Mouse (Mus musculus): Measurements from ENCODE around the gene Fank1.

The Fank1 gene

DNA sequence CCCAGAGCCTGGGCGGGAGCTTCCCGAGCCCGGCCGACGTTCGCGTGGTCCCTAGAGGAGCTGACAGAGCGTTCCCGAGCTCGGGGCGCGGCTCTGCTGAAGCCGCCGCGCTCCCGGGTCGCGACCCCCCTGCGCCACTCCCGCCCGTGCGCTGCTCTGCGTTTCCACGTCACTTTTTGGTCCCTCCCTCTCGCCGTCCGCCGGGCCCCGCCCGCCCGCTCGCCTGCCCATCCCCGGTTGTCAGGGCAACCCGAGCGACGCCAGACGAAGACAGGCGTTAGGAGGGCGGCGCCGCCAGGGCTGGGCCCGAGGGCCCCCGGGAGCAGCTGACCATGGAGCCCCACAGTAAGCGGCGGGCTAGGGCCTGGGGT lies at the start of gene Fank1:
Gene Fank1 (plus strand): TSS at position 236 of the 371 bp plus-strand sequence.
- peak; percentile 88 to 89 for DNase-seq

DNA sequence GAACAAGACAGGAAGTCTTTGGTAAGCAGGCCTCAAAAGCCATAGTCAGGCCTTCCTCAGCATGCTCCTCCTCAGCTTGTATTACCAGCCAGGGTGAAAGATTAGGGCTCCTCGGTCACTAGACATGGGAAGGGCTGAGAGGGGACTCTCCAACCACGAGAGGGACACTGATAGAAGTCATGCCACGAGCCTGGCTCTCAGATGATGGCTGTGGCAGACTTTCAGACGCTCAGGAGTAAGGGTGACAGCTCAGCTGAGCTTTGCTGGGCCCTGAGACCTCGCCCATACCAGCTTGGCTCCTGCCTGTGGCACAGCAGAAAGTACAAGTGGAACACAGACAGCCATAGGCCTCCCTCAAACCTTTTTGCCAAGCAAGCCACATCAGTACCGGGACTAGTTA lies 49.6 kb upstream of the Fank1 start:
- no peak for DNase-seq

DNA sequence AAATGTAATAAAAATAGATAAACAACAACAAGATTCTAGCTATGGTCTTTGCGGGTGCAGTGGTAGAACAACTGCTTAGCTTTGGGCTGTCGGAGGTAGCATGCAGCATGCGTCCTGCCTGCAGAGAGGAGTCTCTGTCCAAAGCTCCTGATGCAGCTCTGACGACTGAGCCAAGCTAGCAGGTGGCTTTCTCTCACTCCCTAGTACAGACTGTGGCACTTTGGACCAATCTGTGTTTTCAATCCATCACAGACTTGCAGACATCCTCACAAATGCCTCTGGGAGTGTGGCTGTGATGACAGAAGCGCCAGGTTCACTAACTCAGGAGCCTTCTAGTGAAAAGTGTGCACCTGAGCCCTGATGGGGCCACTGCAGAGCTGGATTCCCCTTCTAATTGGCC lies 47.3 kb upstream of the Fank1 start:
- no peak for DNase-seq

DNA sequence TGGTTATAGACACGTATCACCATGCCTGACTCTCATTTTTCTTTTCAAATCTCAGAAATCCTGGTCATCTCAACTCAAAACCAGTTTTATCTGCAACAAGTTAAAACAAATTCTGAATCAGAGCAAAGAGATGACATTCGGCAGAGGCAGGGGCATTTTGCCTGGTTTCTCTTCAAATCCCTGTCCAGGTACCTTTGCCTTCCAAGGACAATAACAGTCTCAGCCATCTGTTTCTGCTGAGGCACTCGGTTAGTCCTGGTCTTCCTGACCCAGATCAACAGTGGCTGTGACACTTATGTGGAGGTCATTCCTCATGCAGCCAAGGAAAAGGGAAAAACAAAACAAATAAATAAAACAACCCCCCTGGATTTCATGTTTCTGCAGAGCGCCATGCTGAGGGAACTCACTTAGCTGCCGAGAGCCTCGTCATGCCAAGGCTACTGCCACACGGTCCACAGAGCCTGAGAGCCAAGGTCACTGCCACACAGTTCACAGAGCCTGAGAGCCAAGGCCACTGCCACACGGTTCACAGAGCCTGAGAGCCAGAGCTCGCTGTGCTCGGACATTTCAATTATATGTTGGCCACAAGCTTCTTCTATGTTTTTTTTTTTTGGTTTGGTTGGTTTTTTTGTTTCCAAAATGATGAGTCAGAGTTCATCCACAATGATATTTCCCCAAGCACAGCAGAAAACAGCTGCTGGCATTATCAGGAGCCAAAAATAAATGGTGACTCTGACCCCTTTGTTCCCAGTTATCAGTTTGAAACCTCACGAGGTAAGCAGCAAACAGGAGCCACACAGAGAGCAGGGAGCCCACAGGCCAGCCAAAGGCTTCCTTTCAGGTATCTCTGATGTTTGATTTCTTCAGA lies 46.1 kb upstream of the Fank1 start:
- DNase-seq = no peak

DNA sequence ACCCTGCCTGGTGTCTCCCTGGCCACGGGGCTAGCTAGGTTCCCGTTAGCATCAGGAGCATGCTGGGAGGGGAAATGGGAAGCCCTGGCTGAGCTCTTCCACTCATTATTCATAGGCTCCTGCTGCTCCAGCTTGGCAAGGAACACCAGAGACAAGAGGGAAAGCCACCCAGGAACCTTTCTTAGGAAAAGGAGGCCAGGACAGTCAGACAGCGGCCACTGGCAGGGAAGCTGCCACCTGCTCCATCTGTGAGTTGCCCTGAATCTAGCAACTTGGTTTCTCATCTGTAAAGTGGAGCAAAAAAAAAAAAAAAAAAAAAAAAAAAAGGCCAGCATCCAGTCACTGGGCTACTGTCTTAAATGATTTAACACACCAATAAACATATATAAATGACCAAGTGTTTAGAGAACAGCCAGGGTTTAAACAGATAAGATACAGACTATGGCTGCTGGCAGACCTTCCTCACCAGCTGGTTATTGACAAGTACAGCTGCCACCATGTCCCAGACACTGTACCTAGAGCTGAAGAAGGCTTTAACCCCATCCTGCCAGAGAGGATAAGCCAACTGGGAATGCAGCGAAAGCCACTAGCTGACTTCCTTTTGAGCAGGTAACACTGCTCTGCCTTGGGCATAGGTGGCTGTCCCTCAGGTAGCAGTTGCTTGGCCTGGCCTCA lies 44.6 kb upstream of the Fank1 start:
- no peak for DNase-seq

DNA sequence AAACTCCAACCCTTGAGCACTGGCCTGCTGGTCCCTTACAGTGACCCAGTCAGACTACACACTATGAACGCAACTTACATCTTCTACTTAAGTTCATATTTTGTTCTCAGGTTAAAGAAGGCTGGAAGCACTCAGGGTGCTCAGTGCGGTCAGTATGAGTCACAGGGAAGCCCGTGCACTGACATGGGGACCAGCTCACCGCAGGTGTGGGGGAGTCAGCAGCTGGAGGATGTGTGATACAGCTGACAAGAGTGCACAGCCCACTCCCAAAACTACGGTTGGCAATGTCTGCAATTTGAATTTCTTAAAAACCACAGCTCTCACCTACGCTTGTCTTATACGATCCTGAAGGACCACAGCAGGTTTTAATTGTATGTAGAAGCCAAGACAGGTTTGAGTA lies 36.1 kb upstream of the Fank1 start:
- DNase-seq = no peak

DNA sequence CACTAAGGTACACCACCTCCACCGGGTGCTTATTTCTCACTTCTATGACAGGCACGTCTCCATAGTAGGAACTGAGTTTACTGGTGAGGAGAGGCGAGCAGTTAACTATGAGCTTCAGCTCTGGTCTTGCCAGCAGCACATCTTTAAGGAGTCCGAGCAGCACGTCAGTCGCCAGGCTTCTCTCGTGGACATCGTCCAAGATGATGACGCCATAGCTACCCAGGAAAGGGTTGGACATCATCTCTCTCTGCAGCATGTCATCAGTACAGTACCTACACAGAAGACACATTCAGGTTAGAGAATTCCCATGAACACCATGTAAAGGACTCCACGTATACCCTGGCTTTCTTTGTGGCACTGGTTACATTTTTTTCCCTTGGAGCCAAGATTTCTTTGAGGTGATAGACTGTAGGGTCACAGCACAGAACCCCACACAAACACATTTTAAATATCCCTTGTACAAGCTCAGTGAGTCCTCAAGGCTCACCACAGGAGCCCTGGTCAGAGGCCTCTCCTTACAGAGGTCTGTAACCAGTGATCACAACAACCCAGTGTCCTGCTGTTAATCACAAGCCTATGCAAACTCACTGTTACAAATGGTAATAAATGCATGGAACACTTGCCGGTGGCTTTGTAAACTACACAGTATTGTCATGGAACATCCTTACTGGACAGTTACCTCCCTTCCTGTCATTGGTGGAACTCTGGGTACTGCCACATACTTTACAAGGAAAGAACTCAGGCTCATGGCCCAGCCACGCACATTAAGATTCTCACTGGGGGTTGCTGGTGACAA lies 33.9 kb upstream of the Fank1 start:
- no peak for DNase-seq

DNA sequence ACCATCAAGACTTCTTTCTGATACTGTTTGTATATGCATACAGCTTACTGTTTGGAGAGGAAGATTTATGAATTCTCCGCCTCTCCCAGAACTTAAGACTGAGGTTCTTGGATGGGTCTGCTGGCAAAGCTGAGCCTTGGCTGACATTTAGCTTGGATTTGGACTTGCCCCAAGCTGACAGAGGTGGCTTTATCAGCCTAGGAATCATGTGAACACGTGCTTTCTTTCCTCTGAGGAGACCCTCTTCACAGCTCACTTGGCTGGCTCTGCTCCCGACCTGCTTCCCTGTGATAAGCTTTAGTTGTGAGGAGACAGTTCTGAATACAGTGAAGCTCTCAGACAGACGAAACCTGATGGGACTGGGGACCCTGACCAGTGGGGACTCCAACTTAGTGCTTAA lies 33.0 kb upstream of the Fank1 start:
- DNase-seq = no peak

DNA sequence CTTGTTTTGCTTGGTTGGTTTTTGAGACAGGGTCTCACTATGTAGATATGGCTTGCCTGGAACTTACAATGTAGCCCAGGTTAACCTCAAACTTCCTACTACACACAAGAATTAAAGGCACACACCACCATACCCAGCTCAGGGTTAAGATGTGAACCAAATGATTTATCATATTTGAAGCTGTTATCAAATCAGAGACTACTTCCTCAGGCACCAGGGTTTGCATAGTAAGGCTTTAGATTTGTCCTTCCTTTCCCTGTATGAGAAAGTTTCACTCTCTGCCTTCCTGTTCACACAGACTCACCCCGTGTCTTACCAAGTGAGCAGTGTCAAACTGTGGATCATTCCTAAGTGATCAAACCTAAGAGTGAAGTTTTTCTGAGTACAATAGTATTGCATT lies 32.5 kb upstream of the Fank1 start:
- DNase-seq = no peak

DNA sequence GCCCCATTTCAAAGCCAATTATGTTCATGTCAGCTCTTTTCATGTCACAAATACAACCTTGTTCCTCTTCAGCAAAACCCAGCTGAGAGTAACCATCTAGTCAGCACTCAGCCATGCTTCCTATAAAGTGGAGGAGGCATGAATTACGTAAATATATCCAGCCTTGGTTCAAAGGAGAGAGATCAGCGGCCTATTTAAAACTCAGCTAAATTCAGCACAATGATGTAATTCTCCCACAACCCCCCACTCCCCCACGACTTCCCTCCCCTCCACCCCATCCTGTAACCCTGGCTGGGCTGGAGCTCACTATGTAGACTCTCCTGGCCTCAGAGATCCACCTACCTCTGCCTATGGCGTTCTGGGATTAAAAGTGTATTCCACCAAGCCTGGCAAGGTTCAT lies 32.0 kb upstream of the Fank1 start:
- no peak for DNase-seq

DNA sequence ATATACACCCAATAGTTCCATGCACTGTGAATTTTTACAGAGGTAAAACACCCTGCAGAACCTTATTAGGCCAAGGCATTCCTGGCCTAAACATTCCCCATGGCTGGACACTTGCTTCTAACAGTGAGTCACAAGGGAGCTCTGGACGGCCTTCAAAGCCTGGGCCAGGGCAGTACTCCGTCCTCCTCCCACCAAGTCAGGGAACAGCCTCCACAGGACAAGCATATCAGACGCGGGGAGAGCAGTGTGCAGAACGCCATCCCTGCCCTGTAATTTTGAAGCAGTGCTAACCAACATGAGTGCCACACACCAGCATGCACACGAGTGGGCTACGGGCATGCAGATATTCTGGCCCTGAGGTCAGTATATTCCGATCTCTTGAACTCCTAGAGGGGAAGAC lies 29.3 kb upstream of the Fank1 start:
- no peak for DNase-seq

DNA sequence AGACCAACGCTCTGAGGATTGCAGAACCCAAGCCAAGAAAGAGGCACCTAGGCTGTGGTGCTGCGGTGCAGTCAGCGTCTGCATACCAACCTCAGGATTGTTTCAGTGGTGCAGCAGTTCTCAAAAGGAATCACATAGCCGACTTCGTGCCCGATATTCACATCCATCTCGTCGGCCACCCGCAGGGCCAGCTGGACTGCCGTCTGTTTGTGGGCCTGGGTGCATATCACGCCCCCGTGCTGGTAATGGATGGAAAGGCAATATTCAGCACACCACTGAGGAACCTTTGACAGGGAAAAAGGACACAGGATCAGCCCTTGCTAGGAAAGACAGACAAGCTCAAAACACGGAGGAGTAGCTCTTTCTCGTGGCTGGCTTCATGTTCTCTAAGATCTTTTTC lies 27.9 kb upstream of the Fank1 start:
- no peak for DNase-seq

DNA sequence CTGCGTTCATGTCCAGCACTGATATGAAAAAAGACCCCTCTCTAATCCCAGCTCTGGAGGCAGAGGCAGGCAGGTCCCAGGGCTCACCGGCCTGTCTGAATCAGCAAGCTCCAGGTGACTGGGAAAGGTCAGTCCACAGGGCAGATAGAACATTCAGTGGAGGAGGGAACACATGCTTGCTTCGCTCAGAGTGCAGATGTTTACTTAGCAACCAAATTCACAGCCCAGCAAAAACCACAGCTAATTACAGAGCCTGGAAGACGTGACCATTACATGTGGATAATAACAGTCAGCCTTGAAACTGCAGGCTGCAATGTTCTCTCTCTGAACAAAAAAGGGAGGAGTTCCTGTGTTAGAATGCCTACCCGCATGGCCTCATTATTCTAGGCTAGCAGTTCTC lies 26.0 kb upstream of the Fank1 start:
- DNase-seq = no peak

DNA sequence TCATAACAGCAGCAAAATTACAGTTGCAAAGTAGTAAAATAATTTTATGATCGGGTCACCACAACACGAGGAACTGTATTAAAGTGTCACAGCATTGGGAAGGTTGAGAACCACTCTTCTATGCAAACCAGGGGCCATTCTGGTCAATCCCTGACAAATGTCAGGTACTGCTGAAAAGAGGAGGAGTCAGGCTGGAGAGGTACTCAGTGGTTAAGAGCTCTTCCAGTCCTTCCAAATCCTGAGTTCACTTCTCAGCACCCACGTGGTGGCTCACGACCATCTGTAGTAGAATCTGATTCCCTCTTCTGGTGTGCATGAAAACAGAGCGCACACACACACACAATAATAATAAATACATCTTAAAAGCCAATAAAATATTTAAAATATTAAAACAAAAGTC lies 25.5 kb upstream of the Fank1 start:
- DNase-seq = no peak

DNA sequence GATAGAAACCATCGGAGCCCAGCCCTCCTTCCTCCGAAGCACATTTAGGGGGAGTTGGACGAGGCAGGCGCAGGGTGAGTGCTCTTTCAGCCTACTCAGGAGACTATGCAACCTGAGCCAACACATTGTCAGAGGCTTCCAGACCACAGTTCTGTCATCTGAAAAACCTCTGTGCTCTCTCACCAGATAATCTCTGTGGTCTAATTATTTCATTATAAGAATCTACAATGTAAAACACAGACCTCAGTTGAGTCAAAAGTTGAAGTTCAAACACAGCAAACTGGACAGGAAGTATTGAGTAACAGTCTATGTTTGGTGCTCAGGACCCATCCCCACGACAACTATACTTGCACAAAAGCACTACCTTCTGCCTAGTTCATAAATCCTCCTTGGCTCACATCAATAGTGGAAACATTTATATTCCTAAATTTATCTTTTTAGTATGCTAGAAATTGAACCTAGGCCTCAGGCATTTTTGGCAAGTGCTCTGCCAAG lies 18.7 kb upstream of the Fank1 start:
- DNase-seq = no peak

DNA sequence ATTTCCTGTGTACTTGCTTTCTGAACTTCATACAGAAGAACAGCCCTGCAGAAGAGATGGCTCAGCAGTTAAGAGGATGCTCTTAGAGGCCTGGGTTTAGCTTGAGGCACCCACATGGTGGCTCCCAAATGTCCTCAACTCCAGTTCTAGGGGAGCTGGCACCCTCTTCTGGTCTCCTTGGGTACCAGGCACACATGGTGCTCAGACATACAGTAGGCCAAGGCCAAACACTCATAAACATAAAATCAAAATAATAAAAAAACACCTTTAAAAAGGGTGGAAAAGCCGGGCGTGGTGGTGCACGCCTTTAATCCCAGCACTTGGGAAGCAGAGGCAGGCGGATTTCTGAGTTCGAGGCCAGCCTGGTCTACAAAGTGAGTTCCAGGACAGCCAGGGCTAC lies 17.9 kb upstream of the Fank1 start:
- no peak for DNase-seq

DNA sequence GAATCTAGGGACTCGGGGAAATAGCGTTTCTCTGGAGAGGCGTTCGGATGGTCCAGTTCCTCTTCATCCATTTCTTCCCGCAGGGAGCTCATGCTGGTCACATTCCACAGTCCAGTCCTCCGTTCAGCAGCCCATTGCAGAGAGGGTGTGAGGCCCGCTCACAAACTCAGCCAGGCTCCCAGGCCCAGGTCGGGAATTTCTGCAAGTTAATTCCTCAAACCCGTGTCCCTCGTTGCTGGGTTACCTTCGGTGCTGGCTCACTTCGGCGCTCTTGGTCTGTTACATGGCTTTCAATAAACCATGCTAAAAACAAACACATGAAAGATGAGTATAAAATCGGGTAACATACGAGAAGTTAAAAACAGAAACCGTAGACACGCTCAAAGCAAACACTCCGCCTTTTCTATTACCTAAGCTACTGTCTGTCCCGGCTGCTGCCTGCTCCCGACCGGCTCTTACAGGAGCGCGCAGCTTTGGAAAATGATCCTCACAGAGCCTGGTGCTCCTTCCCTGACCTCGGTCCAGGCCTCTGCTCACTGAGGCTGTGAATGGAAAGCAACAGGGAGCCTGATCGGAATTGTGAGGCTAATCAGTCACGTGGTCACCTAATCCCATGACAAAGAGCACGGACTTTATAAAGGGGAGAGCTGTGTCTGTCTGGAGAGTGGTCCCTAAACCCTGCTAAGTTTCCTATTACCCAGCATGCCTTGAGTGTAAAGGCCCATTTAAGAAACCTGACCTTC lies 16.9 kb upstream of the Fank1 start:
- no peak for DNase-seq

DNA sequence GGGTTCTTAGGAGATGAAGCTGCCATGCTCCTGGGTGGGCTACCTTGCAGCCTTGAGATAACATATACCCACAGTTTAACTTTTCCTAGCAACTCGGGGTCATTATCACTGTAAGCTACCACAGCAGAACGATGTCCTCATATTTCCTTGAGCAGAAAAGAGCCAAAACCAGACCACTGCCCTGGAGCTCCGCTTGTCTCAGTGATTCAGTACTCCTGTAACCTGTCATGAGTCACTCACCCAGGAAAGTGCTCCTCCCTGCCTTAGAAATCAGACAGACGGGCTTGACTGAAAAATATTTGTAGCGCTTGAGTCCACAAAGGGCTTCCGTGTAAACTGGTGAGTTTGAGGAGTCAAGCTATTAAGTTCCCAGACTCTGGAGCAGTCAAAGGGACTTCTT lies 14.0 kb upstream of the Fank1 start:
- no peak for DNase-seq

DNA sequence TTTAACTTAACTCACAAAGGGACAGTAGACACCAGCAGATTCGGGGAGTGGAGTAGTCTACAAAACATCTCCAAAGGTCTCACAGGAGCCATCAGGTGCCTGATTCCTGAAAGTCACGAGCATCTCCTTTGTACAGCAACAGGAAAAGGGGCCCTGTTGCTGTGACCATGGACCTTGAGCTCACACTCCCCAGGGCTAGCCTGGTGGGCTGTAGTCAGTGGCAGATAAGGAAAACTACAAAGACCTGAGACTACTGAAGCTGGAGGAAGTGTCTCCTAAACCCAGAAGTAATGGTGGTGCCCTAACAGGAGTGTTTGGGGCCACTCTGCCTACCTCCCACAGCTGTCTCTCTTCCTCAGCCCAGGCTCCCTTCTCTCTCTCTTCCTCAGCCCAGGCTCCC lies 12.2 kb upstream of the Fank1 start:
- DNase-seq = no peak

DNA sequence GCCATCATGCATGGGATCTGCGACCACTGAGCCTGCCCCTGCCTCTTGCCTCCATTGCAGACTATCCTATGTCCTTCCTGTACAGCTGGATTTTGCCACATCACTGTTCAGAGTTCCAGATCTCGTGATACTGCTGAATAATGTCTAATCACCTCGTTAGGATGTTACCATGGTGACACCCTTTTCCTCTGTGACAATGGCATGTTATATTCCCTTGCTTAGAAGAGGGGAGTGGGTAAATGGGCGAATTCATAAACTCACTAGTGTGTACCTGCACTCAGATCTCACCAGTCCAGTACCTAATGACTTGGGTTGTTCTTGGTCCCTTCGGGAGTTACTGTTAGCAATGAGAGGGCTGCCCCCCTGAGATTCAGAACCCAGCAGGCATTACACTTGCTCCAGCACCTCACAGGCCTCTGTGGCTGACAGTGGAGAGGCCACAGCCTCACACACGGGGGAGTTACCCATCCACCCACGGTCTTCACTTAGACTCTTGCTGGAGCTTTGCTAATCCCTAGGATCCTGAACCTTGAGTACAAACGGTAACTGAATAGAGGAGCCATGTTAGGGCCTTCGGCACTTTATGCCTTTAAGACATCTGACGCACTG lies 11.3 kb upstream of the Fank1 start:
- DNase-seq = no peak

DNA sequence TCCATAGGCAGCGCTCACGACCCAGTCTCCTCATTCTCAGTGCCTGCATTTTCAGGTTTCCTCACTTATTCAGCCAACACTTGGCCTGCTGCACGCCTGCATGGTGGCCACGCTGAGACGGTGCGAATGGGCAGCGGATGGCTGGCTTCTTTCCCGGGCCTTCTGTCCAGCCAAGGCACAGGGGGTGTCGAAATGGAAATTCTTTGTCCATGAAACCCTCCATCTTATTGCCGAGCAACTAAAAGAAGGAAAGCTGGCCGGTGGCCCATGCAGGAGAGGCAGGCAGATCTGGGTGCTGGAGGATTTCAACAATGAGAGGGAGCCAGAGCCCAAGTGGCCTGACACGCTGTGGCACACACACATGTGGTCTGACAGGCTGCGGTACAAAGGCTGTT lies 10.8 kb upstream of the Fank1 start:
- no peak for DNase-seq

DNA sequence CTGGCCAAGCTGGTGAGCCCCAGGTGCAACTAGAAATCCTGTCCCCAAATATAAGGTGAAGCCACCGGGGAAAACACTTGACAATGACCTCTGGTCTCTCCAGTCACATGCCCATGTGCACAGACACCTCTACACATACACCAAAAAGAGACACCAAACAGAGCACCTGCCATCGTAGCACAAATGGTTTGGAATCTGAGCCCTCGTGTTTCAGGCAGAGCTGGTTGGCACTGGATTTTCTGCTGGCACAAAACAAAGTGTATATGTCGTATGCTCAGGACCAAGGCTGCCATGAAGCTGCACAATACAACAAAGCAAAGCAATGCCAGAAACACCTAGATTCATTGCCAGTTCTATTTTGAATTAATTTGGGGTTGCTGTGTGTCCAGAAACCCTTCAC lies 8.6 kb upstream of the Fank1 start:
- DNase-seq = no peak

DNA sequence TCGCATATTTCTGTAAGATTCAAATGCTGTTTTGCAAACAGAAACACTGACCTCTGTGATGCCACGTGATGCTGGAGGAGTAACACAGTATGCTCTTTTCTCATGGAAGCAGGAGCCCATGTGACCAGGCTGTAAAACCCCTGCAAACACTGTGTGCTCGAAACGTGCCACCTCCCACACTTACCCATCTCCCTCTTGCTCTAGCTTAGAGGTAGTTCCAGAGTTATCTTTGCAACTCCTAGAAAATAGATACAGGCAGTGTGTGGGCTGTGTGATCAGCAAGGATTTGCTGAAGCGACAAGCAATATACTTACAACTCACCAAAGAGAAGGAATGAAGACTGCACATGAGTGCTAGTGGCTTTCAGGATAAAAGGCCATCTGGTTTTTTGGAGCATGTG lies 8.1 kb upstream of the Fank1 start:
- no peak for DNase-seq
